1 mouse cellular context compared by ENCODE assay signal in the genomic region with DNA sequence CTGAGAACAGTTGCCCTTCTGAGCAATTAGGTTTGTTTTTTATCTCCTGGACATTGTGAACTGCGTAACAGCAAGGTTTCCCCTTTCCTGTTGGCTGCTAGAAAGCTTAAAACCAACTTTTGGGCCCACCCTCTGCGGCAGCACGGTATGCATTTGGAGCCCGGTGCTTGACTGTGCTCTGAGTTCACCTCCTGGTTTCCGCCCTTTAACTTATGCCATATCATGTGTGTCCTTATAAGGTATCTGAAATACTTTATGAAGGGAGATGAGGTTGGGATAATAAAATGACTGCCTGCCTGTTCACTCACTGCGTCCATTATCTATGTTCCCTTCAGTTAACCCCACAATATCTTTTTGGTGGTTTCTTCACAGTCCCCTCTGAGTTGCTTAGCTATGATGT.
A peak's percentile ranks its signal among the peaks of the same experiment; 100 is the strongest.
TF ChIP-seq lines count a peak whose summit lies in the region.

No protein-coding gene starts in this region.

TF ChIP-seq in MEL, 35 proteins besides CTCF, POLR2A, EP300 and RAD21 (continued from another document):
- TF ChIP-seq JUND (IDR thresholded peaks at IDR 0.05; ENCODE audit: low read depth, low read length), result no peak
- no peak for TF ChIP-seq TAL1 (IDR thresholded peaks at IDR 0.05; ENCODE audit: low read length)
- no peak for TF ChIP-seq CHD1 (IDR thresholded peaks at IDR 0.05; ENCODE audit: low read depth, low read length)
- no peak for TF ChIP-seq CHD2 (IDR thresholded peaks at IDR 0.05; ENCODE audit: low read length)
- TF ChIP-seq TCF12 (IDR thresholded peaks at IDR 0.05; ENCODE audit: low read depth, low read length), result 0 out of 2 replicates have a peak, but pooled peaks have one; percentile 15
- TF ChIP-seq MAZ (IDR thresholded peaks at IDR 0.05; ENCODE audit: low read depth, low read length), result no peak
- no peak for TF ChIP-seq MYC (IDR thresholded peaks at IDR 0.05; ENCODE audit: low read depth, low read length)
- no peak for TF ChIP-seq HCFC1 (IDR thresholded peaks at IDR 0.05; ENCODE audit: low read depth, low read length)
- no peak for TF ChIP-seq MYB (IDR thresholded peaks at IDR 0.05; ENCODE audit: low read depth, low read length)
